Mouse (Mus musculus) limb, embryonic 14.5 days (tissue): ENCODE results near the gene Gm20388. TPM values are rescaled to one million over a fixed set of nuclear protein-coding genes. Genes with fewer than 3 reads are reported as not detected.

Experiments used
- ATAC-seq: fragments of 200-750 bp; cut with Nextera tagmentation; 2 replicates; pipeline ENCODE4 v1.8.0; 2017; ENCODE audit warnings: low read depth, moderate number of reproducible peaks, moderate TSS enrichment; ENCODE audit not compliant: low FRiP score
- DNase-seq: peaks from one replicate; pipeline ENCODE4 v3.0.0-alpha.2; 2015; ENCODE audit warnings: low spot score
- H3K27ac ChIP-seq: fragments of 300-500 bp; sonication (generic); replicated peaks from 2 replicates; pipeline ENCODE4 v1.5.1; 2014; ENCODE audit warnings: low read depth, mild to moderate bottlenecking, low read length, moderate library complexity, mixed read lengths
- H3K27me3 ChIP-seq: fragments of 300-500 bp; sonication (generic); 2 replicates; pipeline ENCODE4 v1.6.1; 2014; ENCODE audit warnings: low read length, mixed read lengths; ENCODE audit not compliant: control insufficient read depth, insufficient read depth
- H3K36me3 ChIP-seq: fragments of 300-500 bp; sonication (generic); 2 replicates; pipeline ENCODE4 v1.6.1; 2014; ENCODE audit warnings: mild to moderate bottlenecking, low read length, moderate library complexity, mixed read lengths; ENCODE audit not compliant: control insufficient read depth, insufficient read depth
- H3K4me1 ChIP-seq: fragments of 300-500 bp; sonication (generic); 2 replicates; pipeline ENCODE4 v1.6.1; 2014; ENCODE audit warnings: antibody characterized with exemption, low read length, mixed read lengths; ENCODE audit not compliant: control insufficient read depth, insufficient read depth
- H3K4me2 ChIP-seq: fragments of 300-500 bp; sonication (generic); replicated peaks from 2 replicates; pipeline ENCODE4 v1.6.1; 2014; ENCODE audit warnings: low read depth, mild to moderate bottlenecking, low read length, moderate library complexity; ENCODE audit not compliant: severe bottlenecking
- H3K4me3 ChIP-seq: fragments of 300-500 bp; sonication (generic); replicated peaks from 2 replicates; pipeline ENCODE4 v1.5.1; 2014; ENCODE audit warnings: low read length
- H3K9ac ChIP-seq: fragments of 300-500 bp; sonication (generic); 2 replicates; pipeline ENCODE4 v1.6.1; 2014; ENCODE audit warnings: mild to moderate bottlenecking, low read depth, low read length, moderate library complexity; ENCODE audit not compliant: severe bottlenecking
- H3K9me3 ChIP-seq: fragments of 300-500 bp; sonication (generic); 2 replicates; pipeline ENCODE4 v1.6.1; 2016; ENCODE audit warnings: low read length; ENCODE audit not compliant: control insufficient read depth
- POLR2A ChIP-seq: fragments of 200-500 bp; IDR thresholded peaks from 2 replicates; pipeline ENCODE4 v1.8.0; 2012; ENCODE audit warnings: inconsistent platforms, mild to moderate bottlenecking, moderate library complexity, borderline replicate concordance; ENCODE audit not compliant: insufficient read depth, insufficient read length; ENCODE audit errors: extremely low read depth
- WGBS: fragments of 180-500 bp; shearing (Covaris S2); extraction: QIAGEN DNeasy Blood & Tissue Kit; methylation state at CpG from one replicate; pipeline ENCODE4 v1.1.7; 2014; 5-methylcytosine and 5-hydroxymethylcytosine counted together
- polyA plus RNA-seq, 2 experiments: library from polyadenylated mRNA; depleted of rRNA in 1 of 2; stranded (reverse) in 1 of 2; unstranded in 1 of 2; fragments of >200 nt; fragmentation: Nextera tagmentation in 1 of 2; extraction: Ambion mirVana in 1 of 2; gene quantifications; 2 replicates each; pipeline versions ENCODE4 v1.2.1 to v1.2.3; 2012 to 2014

Gm20388 gene
- polyA plus RNA-seq, 2 experiments: 1.9 to 49.9 TPM

GRCm38 (mm10) chr8:120290614-120291013, 380.0 kb downstream of the Gm20388 start:
- no peak overlapping the region for H3K4me3 ChIP-seq
- 63% methylated on average over 15 of the region's 15 CpGs for WGBS
- H3K4me2 ChIP-seq: no peak overlapping the region
- no peak for TF ChIP-seq POLR2A
- no peak for DNase-seq
- no peaks in the 10 kb centered on the region; the same call in 1 of the 2 replicates for H3K36me3 ChIP-seq
- H3K4me1 ChIP-seq: peaks cover 81% of the 10 kb centered on the region
- H3K9me3 ChIP-seq: no peaks in the 10 kb centered on the region
- H3K27ac ChIP-seq: no peak overlapping the region
- no peaks in the 10 kb centered on the region for H3K27me3 ChIP-seq
- H3K9ac ChIP-seq: no peak overlapping the region
- no peak for ATAC-seq

- Histone ChIP-seq H3K27me3 (no peaks in the 10 kb centered on the region), H3K9me3 (no peaks in the 10 kb centered on the region), H3K9ac (no peak overlapping the region), H3K4me1 (peaks cover 77% of the 10 kb centered on the region), H3K36me3 (no peaks in the 10 kb centered on the region; the same call in 1 of the 2 replicates), H3K4me3 (no peak overlapping the region), H3K27ac (no peak overlapping the region), H3K4me2 (no peak overlapping the region)
- 82% methylated on average over 9 of the region's 9 CpGs for WGBS
- ATAC-seq (no peak), DNase-seq (no peak)
- no peak for TF ChIP-seq POLR2A
These were observed 381.0 kb downstream of the Gm20388 start for GRCm38 (mm10) chr8:120291650-120292049.

DNA sequence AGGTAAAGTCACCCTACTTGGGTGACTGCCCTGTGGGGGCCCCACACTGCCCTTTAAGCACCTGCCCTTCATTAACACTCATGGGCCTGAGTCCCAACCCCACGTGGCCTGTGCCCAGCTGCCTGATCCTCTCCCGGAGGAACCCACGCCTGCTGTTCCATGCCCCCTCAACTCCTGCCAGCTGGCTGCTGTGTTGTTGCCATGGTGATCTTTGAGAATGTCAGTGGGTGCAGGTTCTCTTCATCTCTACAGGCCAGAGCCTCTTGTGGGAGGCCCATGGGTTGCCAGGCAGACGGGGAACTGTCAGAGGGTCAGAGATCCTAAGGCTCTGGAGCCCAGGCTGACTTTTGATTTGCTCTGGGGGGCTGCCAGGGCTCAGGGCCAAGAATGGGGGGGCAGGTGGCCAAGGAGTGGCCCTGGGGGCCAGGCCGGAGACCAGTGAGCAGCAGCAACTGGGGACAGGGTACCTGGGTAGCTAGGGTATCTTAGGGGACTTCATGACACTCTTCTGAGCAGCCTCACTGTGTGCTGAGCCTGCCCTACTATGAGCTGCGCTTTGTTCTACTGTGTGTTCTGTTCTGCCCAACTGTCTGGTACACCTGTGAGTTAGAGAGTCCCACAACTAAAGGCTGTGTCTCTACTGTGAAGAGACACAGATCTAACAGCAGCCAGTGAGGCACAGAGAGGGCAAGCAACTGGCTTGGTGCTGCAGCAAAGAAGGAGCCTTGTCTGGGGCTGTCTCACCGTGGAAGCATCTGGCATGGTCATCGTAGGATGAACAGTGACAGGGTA, 381.9 kb downstream of the Gm20388 start:
- H3K9me3 ChIP-seq: no peaks in the 10 kb centered on the region
- no peak overlapping the region for H3K4me2 ChIP-seq
- peaks cover 73% of the 10 kb centered on the region for H3K4me1 ChIP-seq
- no peak for ATAC-seq
- H3K27me3 ChIP-seq: no peaks in the 10 kb centered on the region
- no peaks in the 10 kb centered on the region; the same call in 1 of the 2 replicates for H3K36me3 ChIP-seq
- WGBS: 43% methylated on average over 8 of the region's 8 CpGs
- no peak for TF ChIP-seq POLR2A
- DNase-seq: no peak
- no peak overlapping the region for H3K27ac ChIP-seq
- H3K9ac ChIP-seq: no peak overlapping the region
- H3K4me3 ChIP-seq: no peak overlapping the region

- Histone ChIP-seq H3K9me3 (no peaks in the 10 kb centered on the region), H3K27ac (no peak overlapping the region), H3K27me3 (no peaks in the 10 kb centered on the region), H3K36me3 (no peaks in the 10 kb centered on the region; the same call in 1 of the 2 replicates), H3K4me1 (peaks cover 71% of the 10 kb centered on the region), H3K9ac (no peak overlapping the region), H3K4me2 (no peak overlapping the region), H3K4me3 (no peak overlapping the region)
- TF ChIP-seq POLR2A: no peak
- DNase-seq (no peak), ATAC-seq (no peak)
- 45% methylated on average over 18 of the region's 18 CpGs for WGBS
These were observed 383.0 kb downstream of the Gm20388 start for GRCm38 (mm10) chr8:120293421-120294357.

- H3K4me2 ChIP-seq: no peak overlapping the region
- DNase-seq: no peak
- no peak overlapping the region; the same call in 1 of the 2 replicates for H3K9ac ChIP-seq
- no peaks in the 10 kb centered on the region for H3K9me3 ChIP-seq
- H3K36me3 ChIP-seq: no peaks in the 10 kb centered on the region; the same call in 1 of the 2 replicates
- no peak overlapping the region; the same call in 1 of the 2 replicates for H3K27ac ChIP-seq
- no peak overlapping the region for H3K4me3 ChIP-seq
- no peaks in the 10 kb centered on the region for H3K27me3 ChIP-seq
- TF ChIP-seq POLR2A: no peak
- H3K4me1 ChIP-seq: peaks cover 66% of the 10 kb centered on the region
- no peak; the same call in 1 of the 2 replicates for ATAC-seq
- WGBS: 25% methylated on average over 16 of the region's 17 CpGs
These were observed 384.6 kb downstream of the Gm20388 start for GRCm38 (mm10) chr8:120294982-120295870.
